Mouse (Mus musculus): ENCODE measurements around the gene Cbfa2t2.

Cbfa2t2 gene

DNA sequence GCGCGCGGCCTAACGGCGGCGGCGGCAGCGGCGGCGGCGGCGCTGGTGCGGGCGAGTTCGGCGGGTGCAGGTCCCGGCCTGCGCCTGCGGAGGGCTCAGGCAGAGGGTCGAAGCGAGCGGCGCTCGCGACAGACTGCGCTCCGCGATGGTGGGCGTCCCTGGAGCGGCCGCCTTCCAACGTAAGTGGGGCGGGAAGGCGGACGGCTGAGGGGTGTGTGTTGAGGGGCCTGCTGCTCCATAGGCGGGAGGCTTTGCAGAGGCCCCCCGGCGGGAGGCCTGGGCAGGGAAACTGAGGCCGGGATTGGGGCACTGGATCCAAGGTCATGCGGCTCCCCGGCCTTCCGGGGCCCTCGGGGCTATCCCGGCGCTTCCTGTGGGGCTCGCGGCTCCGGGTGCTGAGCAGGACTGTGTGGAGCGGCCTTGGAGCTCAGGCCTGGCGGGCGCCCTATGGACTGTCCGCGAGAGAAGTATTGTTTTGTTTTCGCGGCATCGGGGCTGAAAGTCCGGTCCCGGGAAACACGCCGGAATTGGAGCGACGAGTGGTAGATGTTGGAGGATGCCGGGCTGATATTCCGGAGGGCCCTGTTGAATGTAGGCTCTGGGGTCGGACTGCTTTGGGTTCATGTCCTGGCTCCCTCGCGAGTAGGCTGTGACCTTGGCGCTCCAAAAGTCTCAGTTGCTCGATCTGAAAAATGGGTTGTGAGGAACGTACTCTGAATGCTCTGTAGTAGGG, at the start of gene Cbfa2t2:
Cbfa2t2 (plus strand) TSS at position 24 of the 733 bp plus-strand sequence.
- no peak for DNase-seq

DNA sequence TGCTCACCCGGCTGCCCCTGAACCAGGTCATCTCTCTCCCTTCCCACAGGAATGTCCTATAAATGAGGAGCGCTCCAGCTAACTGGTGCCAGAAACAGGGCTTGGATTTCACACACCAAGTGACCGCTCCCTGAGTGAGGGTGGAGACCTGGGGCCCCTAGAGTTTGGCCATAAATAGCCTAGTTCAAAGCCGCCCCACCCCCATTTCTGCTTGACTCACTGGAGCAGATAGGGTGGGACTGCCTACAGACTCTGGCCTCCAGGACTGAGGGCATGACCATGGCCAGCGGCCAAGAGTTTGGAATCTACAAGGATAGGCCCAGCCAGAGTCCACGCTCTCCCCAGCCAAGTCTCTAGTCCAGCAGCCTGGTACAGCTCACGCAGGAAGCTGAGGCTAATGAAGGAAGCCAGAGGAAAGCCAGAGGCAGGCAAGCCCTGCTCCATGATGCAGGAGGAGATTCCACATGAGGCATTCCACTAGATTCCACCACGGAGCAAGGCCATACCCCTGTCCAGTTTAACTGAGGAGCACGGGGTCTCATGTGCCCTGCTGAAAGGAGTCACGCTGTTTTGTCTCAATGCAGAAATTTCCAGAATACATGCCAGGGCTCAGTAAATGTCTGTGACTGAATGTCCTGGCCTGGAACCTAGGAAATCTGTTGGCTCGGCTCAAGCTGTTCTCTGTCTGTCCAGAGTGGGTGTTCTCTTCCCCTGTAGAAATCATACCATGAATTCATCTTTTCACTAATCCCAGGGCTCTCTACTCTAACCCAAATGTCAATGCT, 45.9 kb upstream of the Cbfa2t2 start:
- no peak for DNase-seq

DNA sequence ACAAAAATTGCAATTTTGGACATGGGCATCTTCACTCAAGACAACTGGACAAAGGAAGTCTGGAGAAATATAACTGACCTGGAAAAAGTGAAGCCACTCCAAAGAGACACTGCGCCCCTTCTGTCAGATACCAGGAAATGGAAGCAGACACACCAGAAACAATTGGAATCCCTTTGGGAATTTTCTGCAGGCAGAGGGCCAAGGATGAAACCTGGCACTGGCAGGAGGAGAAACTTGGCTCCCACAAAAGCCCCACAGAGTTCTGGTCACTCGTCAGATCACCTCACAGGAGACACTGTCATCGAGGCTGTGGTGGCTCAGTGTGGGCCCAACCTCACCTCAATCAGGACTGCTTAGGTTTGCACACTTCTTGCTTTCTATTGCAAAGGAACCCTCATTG, 41.7 kb upstream of the Cbfa2t2 start:
- no peak for DNase-seq

DNA sequence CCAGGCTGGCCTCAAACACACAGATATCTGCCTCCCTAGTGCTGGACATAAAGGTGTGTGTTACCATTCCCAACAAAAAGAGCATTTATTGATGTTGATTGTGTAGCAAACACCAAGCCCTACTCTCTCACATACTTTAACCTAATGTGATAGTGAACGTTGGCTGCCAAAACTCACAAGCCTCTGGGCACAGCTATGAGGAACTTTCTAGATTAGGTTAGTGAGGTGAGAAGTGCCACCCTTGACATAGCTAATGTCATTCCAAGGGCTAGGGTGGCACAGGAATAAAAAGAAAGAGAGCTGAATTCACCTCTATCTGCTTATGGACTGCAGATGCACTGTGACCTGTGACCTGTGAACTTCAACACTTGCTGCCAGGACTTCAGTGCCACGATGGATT, 39.8 kb upstream of the Cbfa2t2 start:
- no peak for DNase-seq

GRCm38 (mm10) chr2:154398267-154398666, 38.0 kb upstream of the Cbfa2t2 start:
- DNase-seq: no peak

DNA sequence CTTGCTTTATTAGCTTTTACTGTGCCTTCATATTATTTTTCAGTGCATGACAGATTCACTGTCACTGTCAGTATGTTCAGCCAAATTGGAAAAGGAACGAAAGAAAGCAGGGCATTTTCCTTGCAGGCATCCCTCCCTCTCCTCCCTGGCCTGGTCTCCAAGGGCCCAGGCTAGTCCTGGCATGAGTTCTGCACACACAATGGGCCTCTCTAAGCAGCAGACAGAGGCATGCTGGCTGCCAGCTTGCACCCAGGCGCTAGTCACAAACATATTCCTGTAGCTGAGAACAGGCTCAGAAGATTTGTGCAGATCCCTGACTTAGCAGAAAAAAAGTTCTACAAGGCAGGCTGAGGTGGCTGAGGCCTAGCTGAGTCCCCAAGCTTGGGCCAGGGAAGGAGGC, 37.0 kb upstream of the Cbfa2t2 start:
- DNase-seq: no peak

DNA sequence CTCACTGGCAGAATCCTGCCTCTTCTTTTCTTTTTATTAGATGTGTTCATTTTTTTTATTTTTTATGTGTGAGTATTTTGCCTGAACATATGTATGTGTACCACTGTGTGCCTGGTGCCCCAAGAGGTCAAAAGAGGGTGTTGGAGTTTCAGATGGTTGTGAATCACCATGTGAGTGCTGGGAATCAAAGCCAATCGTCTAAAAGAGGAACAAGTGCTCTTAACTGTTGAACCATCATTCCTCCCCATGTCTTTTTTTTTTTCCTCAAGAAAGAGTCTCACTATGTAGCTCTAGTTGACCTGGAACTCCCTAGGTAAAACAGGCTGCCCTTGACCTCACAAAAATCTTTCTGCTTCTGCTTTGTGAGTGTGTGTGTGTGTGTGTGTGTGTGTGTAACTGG, 34.3 kb upstream of the Cbfa2t2 start:
- DNase-seq: no peak

DNA sequence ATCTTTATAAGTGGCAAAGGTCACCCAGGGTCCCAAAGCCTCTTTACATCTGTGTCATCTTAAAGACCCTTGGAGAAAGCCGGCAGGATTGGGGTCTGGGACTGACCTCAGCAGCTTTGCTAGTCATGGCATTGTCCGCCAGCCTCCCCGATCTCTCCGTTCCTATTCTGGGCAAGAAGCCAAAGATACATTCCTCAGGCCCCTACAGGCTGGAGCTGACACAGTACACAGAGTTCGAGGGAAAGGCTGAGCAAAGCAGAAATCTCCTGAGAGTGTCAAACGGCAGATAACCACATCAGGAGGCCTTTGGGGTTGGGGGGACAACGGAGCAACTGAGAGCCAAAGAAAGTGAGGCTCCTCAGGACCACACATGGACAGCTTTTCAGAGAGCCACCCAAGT, 33.5 kb upstream of the Cbfa2t2 start:
- DNase-seq: no peak

- DNase-seq: no peak
Measured at GRCm38 (mm10) chr2:154405447-154405994, 30.8 kb upstream of the Cbfa2t2 start.

DNA sequence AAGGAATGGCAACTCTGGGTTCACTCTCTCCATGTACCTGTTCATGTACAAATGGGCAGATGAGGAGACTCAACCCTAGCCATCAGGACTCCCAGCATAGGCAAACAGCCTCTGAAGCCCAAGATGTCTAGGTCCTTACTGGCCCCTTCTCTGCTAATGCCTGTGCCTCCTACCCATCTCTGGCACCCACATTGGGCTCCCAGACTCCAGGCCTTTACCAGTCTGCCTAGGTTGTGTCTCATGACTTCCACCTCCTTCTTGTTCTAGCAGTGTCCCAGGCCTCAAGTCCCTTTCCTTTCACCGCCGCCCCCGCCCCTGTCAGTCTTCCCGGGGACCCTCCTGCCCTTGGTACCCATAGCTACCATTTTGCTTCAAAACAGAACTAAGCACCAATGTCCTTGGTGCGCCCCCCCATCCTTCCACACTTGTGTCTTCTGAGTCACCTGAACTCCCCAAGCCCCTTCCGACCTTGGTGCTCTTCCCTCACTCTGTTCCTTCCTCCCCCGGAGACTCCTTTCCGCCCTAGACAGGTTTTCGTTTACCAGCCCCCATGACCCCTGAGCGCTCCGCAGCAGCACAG, 29.1 kb upstream of the Cbfa2t2 start:
- no peak for DNase-seq

- peak; percentile 73 to 78 for DNase-seq
Measured at GRCm38 (mm10) chr2:154407643-154408445, 28.4 kb upstream of the Cbfa2t2 start, which contains the start of gene Snta1. Snta1 (minus strand) TSS chr2:154408099.

GRCm38 (mm10) chr2:154410355-154410754, 25.9 kb upstream of the Cbfa2t2 start:
- DNase-seq: no peak

DNA sequence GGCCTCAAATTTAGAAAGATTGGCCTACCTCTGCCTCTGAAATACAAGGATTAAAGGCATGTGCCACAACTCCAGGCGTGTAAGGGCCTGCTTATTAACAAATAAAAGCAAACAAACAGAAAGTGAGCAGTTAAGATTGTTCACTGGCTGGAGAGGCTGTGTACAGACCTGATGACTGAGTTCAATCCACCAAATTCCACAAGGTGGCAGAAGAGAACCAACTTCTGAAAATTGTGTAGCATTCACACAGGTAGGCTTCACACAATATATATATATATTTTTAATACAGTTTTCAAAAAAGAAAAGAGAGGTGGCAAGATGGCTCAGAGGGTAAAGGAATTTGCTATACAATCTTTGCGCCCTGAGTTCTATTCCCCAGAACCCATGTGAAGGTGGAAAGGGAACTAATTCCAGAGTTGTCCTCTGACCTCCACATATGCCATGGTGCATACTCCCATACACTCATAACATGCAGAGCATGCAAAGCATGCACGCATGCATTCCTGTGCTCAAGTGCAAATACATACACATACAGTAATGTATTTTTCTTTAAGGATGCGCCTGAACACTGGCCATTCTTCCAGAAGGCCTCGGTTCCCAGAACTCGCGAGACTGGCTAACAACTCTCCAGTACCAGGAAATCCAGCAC, 24.1 kb upstream of the Cbfa2t2 start:
- peak; percentile 46 to 60 for DNase-seq

DNA sequence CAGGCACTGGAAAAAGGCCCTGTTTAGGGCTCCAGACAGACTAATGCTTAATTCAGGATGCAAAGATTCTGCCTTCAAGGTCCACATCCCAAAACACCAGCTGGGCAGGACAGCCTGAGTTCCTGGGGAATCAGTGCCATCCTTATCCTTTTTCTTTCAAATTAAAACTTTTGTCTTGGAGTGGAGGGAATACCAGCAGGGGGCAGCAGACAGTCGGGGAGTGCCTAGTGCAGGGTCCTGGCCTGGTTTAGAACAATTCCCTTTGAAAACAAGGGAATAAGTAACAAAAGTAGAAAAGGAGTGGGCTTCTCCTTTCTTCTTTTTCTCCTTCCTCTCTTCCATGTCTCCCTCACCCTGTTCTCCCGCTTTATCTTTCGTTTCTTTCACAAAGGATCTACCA, 19.2 kb upstream of the Cbfa2t2 start:
- peak; percentile 76 to 78 for DNase-seq

DNA sequence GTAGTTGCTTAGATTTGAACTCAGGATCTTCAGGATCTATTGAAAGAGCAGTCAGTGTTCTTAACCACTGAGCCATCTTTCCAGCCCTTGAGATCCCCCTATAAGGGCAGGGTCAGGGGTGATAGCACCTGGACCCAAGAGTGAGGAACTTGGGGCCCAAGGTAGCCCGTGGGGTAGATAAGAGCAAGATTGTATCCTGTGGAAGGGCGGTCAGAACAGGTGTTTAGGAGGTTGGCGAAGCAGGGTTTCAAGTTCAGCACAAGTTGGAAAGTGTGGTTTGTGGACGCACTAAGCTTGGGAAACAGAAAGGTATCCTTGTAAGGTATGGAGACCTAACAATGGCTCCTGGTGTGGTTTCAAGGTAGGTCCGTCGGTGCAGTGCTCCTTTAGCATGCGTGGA, 18.3 kb upstream of the Cbfa2t2 start:
- DNase-seq: no peak

- no peak for DNase-seq
Measured at GRCm38 (mm10) chr2:154419631-154420515, 16.4 kb upstream of the Cbfa2t2 start.

DNA sequence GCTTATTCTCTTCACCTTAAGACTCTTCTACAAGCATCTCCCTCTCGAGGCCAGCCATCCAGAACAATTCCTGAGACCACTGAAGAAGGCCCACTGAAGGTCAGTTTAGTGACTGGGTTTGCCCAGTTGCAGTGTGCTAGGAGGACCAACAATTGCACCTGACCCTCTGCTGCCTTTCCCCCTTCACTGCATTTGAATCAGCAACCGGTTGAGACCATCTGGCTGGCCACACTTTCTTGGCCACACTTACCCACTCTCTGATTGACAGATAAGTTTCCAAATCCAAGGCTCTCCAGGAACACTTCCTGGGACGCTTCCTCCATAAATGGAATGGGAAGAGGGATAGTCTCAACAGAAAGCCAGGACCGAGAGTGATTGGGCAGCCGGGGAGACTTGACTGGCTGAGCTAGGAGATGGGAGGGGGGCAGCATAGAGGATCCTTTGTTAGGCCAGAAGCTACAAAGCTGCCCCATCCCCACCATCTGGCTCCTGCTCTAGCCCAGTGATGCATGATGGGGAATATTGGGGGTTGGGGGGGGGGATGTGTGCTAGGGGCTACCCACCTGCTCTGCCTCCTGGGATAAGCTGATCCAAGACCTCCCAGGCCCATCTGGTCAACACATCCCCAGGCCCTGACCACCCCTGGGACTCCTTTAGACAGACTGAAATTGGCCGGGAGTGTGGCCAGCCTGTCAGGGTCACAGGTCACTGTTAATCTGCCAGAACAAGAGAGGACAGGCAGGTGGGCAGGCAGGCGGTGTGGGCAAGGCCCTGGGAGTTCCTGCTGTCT, 15.1 kb upstream of the Cbfa2t2 start:
- DNase-seq: no peak

- no peak for DNase-seq
Measured at GRCm38 (mm10) chr2:154422181-154422580, 14.1 kb upstream of the Cbfa2t2 start.

- no peak for DNase-seq
Measured at GRCm38 (mm10) chr2:154423548-154423947, 12.7 kb upstream of the Cbfa2t2 start.

DNA sequence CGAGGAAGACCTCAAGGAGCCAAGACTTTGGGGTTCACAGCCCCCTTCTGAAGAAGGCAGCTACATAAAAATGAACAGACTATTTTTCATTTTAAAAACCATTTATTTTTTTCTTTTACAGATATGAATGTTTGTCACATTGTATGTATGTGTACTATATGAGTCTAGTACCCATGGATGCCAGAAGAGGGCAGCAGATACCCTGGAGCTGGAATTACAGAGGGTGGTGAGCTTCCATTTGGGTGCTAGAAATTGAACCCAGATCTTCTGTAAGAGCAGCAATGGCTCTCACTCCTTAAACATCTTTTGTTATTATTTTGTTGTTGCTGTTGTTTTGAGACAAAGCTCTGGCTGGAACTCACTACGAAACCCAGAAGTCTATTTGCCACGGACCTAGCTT, 10.8 kb upstream of the Cbfa2t2 start:
- no peak for DNase-seq
